Mouse (Mus musculus) lung, adult 2 months (tissue): Measurements from ENCODE around the gene Clip3. TPM values are rescaled to one million over a fixed set of nuclear protein-coding genes. Genes with fewer than 3 reads are reported as not detected.

Source experiments
- DNase-seq: peaks from one replicate; pipeline ENCODE4 v3.0.0; 2022
- H3K4me1 ChIP-seq: fragments of 200-500 bp; 2 replicates; pipeline ENCODE4 v1.6.1; 2011; ENCODE audit warnings: low read length; ENCODE audit not compliant: control insufficient read depth, insufficient read depth
- H3K4me3 ChIP-seq: fragments of 200-500 bp; replicated peaks from 2 replicates; pipeline ENCODE3; 2011; ENCODE audit warnings: low read depth, mild to moderate bottlenecking, control low read depth, low read length; ENCODE audit errors: extremely low read depth
- CTCF ChIP-seq: fragments of 200-500 bp; IDR thresholded peaks from 2 replicates; pipeline ENCODE4 v1.5.1; 2011; ENCODE audit warnings: mild to moderate bottlenecking, low read length, control low read depth; ENCODE audit not compliant: insufficient read depth
- POLR2A ChIP-seq: fragments of 200-500 bp; IDR thresholded peaks from 2 replicates; pipeline ENCODE4 v1.6.1; 2011; ENCODE audit warnings: low read depth, mild to moderate bottlenecking, control low read depth, low read length, borderline replicate concordance; ENCODE audit errors: extremely low read depth
- WGBS: fragments of 180-500 bp; shearing (Covaris S2); methylation state at CpG from one replicate; pipeline ENCODE4 v1.1.7; 2018; 5-methylcytosine and 5-hydroxymethylcytosine counted together
- polyA plus RNA-seq: library from polyadenylated mRNA; depleted of rRNA; stranded (reverse); fragments of >200 nt; gene quantifications from 2 replicates; pipeline ENCODE4 v1.2.3, GENCODE M21; 2012

The Clip3 gene
- polyA plus RNA-seq, 1 experiment: 7.7 TPM

- DNase-seq: no peak
- Histone ChIP-seq H3K4me1 (peaks cover 9% of the 10 kb centered on the region), H3K4me3 (no peak overlapping the region)
- 85% methylated on average over 5 of the region's 5 CpGs for WGBS
- TF ChIP-seq CTCF (no peak), POLR2A (no peak)
Observed at GRCm38 (mm10) chr7:30324300-30324944, 32.9 kb downstream of the Clip3 start.

GRCm38 (mm10) chr7:30325364-30325763 is 33.8 kb downstream of the Clip3 start:
- Histone ChIP-seq H3K4me1 (peaks cover 9% of the 10 kb centered on the region), H3K4me3 (no peak overlapping the region)
- TF ChIP-seq CTCF (peak; percentile 17; the same call in 1 of the 2 replicates), POLR2A (no peak)
- whole genome bisulfite sequencing: 46% methylated on average over 2 of the region's 2 CpGs
- DNase-seq: peak; percentile 26

- TF ChIP-seq CTCF: no peak
- no peak for TF ChIP-seq POLR2A
Observed at GRCm38 (mm10) chr7:30326427-30326826, 34.9 kb downstream of the Clip3 start.

GRCm38 (mm10) chr7:30327140-30327539 is 35.6 kb downstream of the Clip3 start:
- Histone ChIP-seq H3K4me1 (peaks cover 5% of the 10 kb centered on the region), H3K4me3 (no peak overlapping the region)
- 45% methylated on average over 15 of the region's 15 CpGs for WGBS
- no peak for TF ChIP-seq CTCF
- TF ChIP-seq POLR2A: no peak
- DNase-seq: no peak

More at GRCm38 (mm10) chr7:30326427-30326826, 34.9 kb downstream of the Clip3 start:
- no peak overlapping the region for H3K4me3 ChIP-seq
- H3K4me1 ChIP-seq: peaks cover 5% of the 10 kb centered on the region
- DNase-seq: no peak

GRCm38 (mm10) chr7:30328379-30328778 is 36.9 kb downstream of the Clip3 start:
- no peak for DNase-seq
- 60% methylated on average over 10 of the region's 10 CpGs for WGBS
- no peaks in the 10 kb centered on the region; the same call in none of the 2 replicates for H3K4me1 ChIP-seq
- TF ChIP-seq CTCF: no peak
- TF ChIP-seq POLR2A: no peak
- H3K4me3 ChIP-seq: no peak overlapping the region

GRCm38 (mm10) chr7:30331887-30332286 is 40.4 kb downstream of the Clip3 start:
- Histone ChIP-seq H3K4me1 (no peaks in the 10 kb centered on the region; the same call in none of the 2 replicates), H3K4me3 (no peak overlapping the region)
- TF ChIP-seq POLR2A: no peak
- TF ChIP-seq CTCF: peak; percentile 84
- WGBS: 11% methylated on average over 13 of the region's 13 CpGs
- peak; percentile 40 for DNase-seq

GRCm38 (mm10) chr7:30332622-30333259 is 41.2 kb downstream of the Clip3 start:
- Histone ChIP-seq H3K4me1 (no peaks in the 10 kb centered on the region; the same call in none of the 2 replicates), H3K4me3 (no peak overlapping the region)
- TF ChIP-seq POLR2A (no peak), CTCF (no peak)
- WGBS: 47% methylated on average over 18 of the region's 18 CpGs
- DNase-seq: no peak

GRCm38 (mm10) chr7:30333436-30333835 is 41.9 kb downstream of the Clip3 start:
- TF ChIP-seq CTCF (no peak), POLR2A (no peak)
- no peak overlapping the region for H3K4me3 ChIP-seq
- no peaks in the 10 kb centered on the region; the same call in 1 of the 2 replicates for H3K4me1 ChIP-seq
- 3% methylated on average over 4 of the region's 4 CpGs for WGBS
- peak; percentile 19 for DNase-seq

- no peaks in the 10 kb centered on the region; the same call in 1 of the 2 replicates for H3K4me1 ChIP-seq
- TF ChIP-seq CTCF (no peak), POLR2A (no peak)
- WGBS: 64% methylated on average over 5 of the region's 5 CpGs
- no peak for DNase-seq
- H3K4me3 ChIP-seq: no peak overlapping the region
Observed at GRCm38 (mm10) chr7:30334563-30334962, 43.0 kb downstream of the Clip3 start.

GRCm38 (mm10) chr7:30335688-30336087 is 44.2 kb downstream of the Clip3 start:
- 78% methylated on average over 6 of the region's 6 CpGs for WGBS
- no peak for TF ChIP-seq POLR2A
- TF ChIP-seq CTCF: no peak
- H3K4me3 ChIP-seq: no peak overlapping the region
- no peak for DNase-seq
- H3K4me1 ChIP-seq: no peaks in the 10 kb centered on the region; the same call in 1 of the 2 replicates
